Mouse (Mus musculus) c-Kit-positive CD71-positive TER-119-negative erythroid progenitor cells, embryonic 14.5 days (primary cell): ENCODE data around the gene Btbd6.
A peak's percentile ranks its signal among the peaks of the same experiment; 100 is the strongest.

ENCODE experiments used
- DNase-seq: peaks from one replicate; pipeline ENCODE4 v3.0.0-alpha.2; 2013; ENCODE audit warnings: low read depth

Btbd6 gene

GRCm38 (mm10) chr12:112952926-112953565, 23.2 kb upstream of the Btbd6 start:
- no peak for DNase-seq

GRCm38 (mm10) chr12:112955800-112956199, 20.5 kb upstream of the Btbd6 start:
- peak; percentile 58 for DNase-seq

- DNase-seq: no peak
These were observed 18.0 kb upstream of the Btbd6 start for GRCm38 (mm10) chr12:112958303-112958702.

GRCm38 (mm10) chr12:112959421-112959820, 16.9 kb upstream of the Btbd6 start:
- DNase-seq: no peak

GRCm38 (mm10) chr12:112961428-112961827, 14.9 kb upstream of the Btbd6 start:
- DNase-seq: no peak

- DNase-seq: no peak
These were observed 14.4 kb upstream of the Btbd6 start for GRCm38 (mm10) chr12:112961872-112962271.

GRCm38 (mm10) chr12:112965783-112966182, 10.5 kb upstream of the Btbd6 start:
- DNase-seq: no peak

GRCm38 (mm10) chr12:112968943-112969342, 7.3 kb upstream of the Btbd6 start:
- no peak for DNase-seq

- DNase-seq: no peak
These were observed 6.7 kb upstream of the Btbd6 start for GRCm38 (mm10) chr12:112969616-112970015.

- DNase-seq: no peak
These were observed 1.5 kb upstream of the Btbd6 start for GRCm38 (mm10) chr12:112974736-112975135.

GRCm38 (mm10) chr12:112977156-112977555, 874 bp downstream of the Btbd6 start:
- no peak for DNase-seq

- DNase-seq: no peak
These were observed 5.7 kb downstream of the Btbd6 start for GRCm38 (mm10) chr12:112982031-112982430.

GRCm38 (mm10) chr12:112985346-112985745, 9.1 kb downstream of the Btbd6 start:
- DNase-seq: no peak

GRCm38 (mm10) chr12:112987877-112988276, 11.6 kb downstream of the Btbd6 start:
- no peak for DNase-seq

GRCm38 (mm10) chr12:112990706-112991405, 14.6 kb downstream of the Btbd6 start:
- DNase-seq: no peak

GRCm38 (mm10) chr12:112991444-112991843, 15.2 kb downstream of the Btbd6 start:
- DNase-seq: no peak

- no peak for DNase-seq
These were observed 17.9 kb downstream of the Btbd6 start for GRCm38 (mm10) chr12:112994153-112994552.

- DNase-seq: no peak
These were observed 23.4 kb downstream of the Btbd6 start for GRCm38 (mm10) chr12:112999569-113000293.

GRCm38 (mm10) chr12:113000294-113001132, 24.2 kb downstream of the Btbd6 start, which contains the start of gene Brf1:
TSS of gene Brf1 (minus strand) at chr12:113000704.
- peak; percentile 94 for DNase-seq

- no peak for DNase-seq
These were observed 24.8 kb downstream of the Btbd6 start for GRCm38 (mm10) chr12:113001133-113001474.

- DNase-seq: no peak
These were observed 26.4 kb downstream of the Btbd6 start for GRCm38 (mm10) chr12:113002667-113003066.

- no peak for DNase-seq
These were observed 27.7 kb downstream of the Btbd6 start for GRCm38 (mm10) chr12:113004011-113004410.
